Mouse (Mus musculus): ENCODE results near the gene Gpr157.

DNA sequence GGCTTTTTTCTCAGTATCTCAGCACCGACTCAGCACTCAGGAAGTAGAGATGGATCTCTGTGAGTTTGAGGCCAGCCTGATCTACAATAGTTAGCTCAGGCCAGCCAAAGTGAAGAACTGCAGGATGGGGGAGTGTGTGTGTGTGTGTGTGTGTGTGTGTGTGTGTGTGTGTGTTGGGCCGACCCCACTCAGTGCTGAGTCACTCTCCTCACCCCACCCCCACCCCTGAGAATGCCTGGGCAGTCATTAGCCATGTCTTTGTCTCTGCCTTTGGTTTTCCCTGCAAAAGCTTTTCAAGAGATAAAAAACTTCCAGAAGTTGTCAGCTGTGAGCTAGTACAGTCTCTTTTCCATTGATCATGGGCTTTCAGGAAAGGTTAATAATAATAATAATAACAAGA lies 43.5 kb downstream of the Gpr157 start:
- TF ChIP-seq CTCF (IDR thresholded peaks at IDR 0.05; ENCODE audit: borderline replicate concordance, insufficient read depth, low read depth, low read length): no peak
- no peak for TF ChIP-seq POLR2A (IDR thresholded peaks at IDR 0.05; ENCODE audit: borderline replicate concordance, insufficient read depth, low read length)
